Mouse (Mus musculus) hindbrain, embryonic 14.5 days (tissue): ENCODE measurements around the gene Nkx1-1. TPM values are rescaled to one million over a fixed set of nuclear protein-coding genes. Genes with fewer than 3 reads are reported as not detected.
A peak's percentile ranks its signal among the peaks of the same experiment; 100 is the strongest.

Experiments
- ATAC-seq: fragments of 200-750 bp; cut with Nextera tagmentation; 2 replicates; pipeline ENCODE4 v1.8.0; 2017; ENCODE audit warnings: moderate number of reproducible peaks, mild to moderate bottlenecking, moderate TSS enrichment, moderate library complexity; ENCODE audit not compliant: low FRiP score
- DNase-seq: peaks from one replicate; pipeline ENCODE4 v3.0.0-alpha.2; 2015; ENCODE audit warnings: low spot score
- H3K27ac ChIP-seq: fragments of 300-500 bp; sonication (generic); 2 replicates; pipeline ENCODE4 v1.5.1; 2014; ENCODE audit warnings: mild to moderate bottlenecking, moderate library complexity
- H3K27me3 ChIP-seq: fragments of 300-500 bp; sonication (generic); 2 replicates; pipeline ENCODE4 v1.6.1; 2014; ENCODE audit warnings: mild to moderate bottlenecking, low read length, mixed read lengths; ENCODE audit not compliant: control insufficient read depth, insufficient read depth
- H3K36me3 ChIP-seq: fragments of 300-500 bp; sonication (generic); replicated peaks from 2 replicates; pipeline ENCODE4 v1.6.1; 2014; ENCODE audit not compliant: control insufficient read depth, insufficient read depth
- H3K4me1 ChIP-seq: fragments of 300-500 bp; sonication (generic); replicated peaks from 2 replicates; pipeline ENCODE4 v1.6.1; 2014; ENCODE audit warnings: antibody characterized with exemption, low read length, mixed read lengths; ENCODE audit not compliant: control insufficient read depth, insufficient read depth
- H3K4me2 ChIP-seq: fragments of 300-500 bp; sonication (generic); replicated peaks from 2 replicates; pipeline ENCODE4 v1.6.1; 2014; ENCODE audit warnings: mild to moderate bottlenecking, moderate library complexity
- H3K4me3 ChIP-seq: fragments of 300-500 bp; sonication (generic); replicated peaks from 2 replicates; pipeline ENCODE4 v1.5.1; 2014; ENCODE audit warnings: mild to moderate bottlenecking, low read length
- H3K9ac ChIP-seq: fragments of 300-500 bp; sonication (generic); 2 replicates; pipeline ENCODE4 v1.6.1; 2014
- H3K9me3 ChIP-seq: fragments of 300-500 bp; sonication (generic); 2 replicates; pipeline ENCODE4 v1.6.1; 2016; ENCODE audit warnings: low read length; ENCODE audit not compliant: control insufficient read depth
- WGBS: fragments of 180-500 bp; shearing (Covaris S2); extraction: QIAGEN DNeasy Blood & Tissue Kit; methylation state at CpG from one replicate; pipeline ENCODE4 v1.1.7; 2014; 5-methylcytosine and 5-hydroxymethylcytosine counted together
- polyA plus RNA-seq: library from polyadenylated mRNA; unstranded; fragments of >200 nt; fragmentation: Nextera tagmentation; extraction: Ambion mirVana; gene quantifications from 2 replicates; pipeline ENCODE4 v1.2.1, GENCODE M21; 2014

Nkx1-1 gene
- polyA plus RNA-seq, 1 experiment from 2014 or later: 0.96 TPM

GRCm38 (mm10) chr5:33430106-33430505 is 3.7 kb downstream of the Nkx1-1 start:
- WGBS: 3% methylated on average over 16 of the region's 16 CpGs
- no peak for DNase-seq
- Histone ChIP-seq H3K27ac (no peak overlapping the region), H3K4me3 (no peak overlapping the region), H3K9ac (no peak overlapping the region), H3K4me1 (peaks cover 7% of the 10 kb centered on the region; the same call in 1 of the 2 replicates), H3K9me3 (no peaks in the 10 kb centered on the region), H3K36me3 (no peaks in the 10 kb centered on the region), H3K27me3 (peaks cover 85% of the 10 kb centered on the region), H3K4me2 (0 out of 2 replicates have a peak overlapping the region, but pooled peaks have one; percentile 40)
- no peak for ATAC-seq

- Histone ChIP-seq H3K27ac (no peak overlapping the region), H3K9ac (no peak overlapping the region), H3K4me2 (no peak overlapping the region), H3K9me3 (no peaks in the 10 kb centered on the region), H3K4me1 (no peaks in the 10 kb centered on the region; the same call in 1 of the 2 replicates), H3K36me3 (no peaks in the 10 kb centered on the region), H3K4me3 (no peak overlapping the region), H3K27me3 (peaks cover 59% of the 10 kb centered on the region)
- no peak for ATAC-seq
- no peak for DNase-seq
Measured at GRCm38 (mm10) chr5:33427461-33427860, 6.3 kb downstream of the Nkx1-1 start.

GRCm38 (mm10) chr5:33420313-33420712 is 13.5 kb downstream of the Nkx1-1 start:
- DNase-seq: no peak
- no peaks in the 10 kb centered on the region for H3K27me3 ChIP-seq
- H3K4me1 ChIP-seq: no peaks in the 10 kb centered on the region
- WGBS: 72% methylated on average over 3 of the region's 3 CpGs
- H3K9me3 ChIP-seq: no peaks in the 10 kb centered on the region
- no peak overlapping the region for H3K27ac ChIP-seq
- no peaks in the 10 kb centered on the region for H3K36me3 ChIP-seq
- H3K4me3 ChIP-seq: no peak overlapping the region
- no peak overlapping the region for H3K9ac ChIP-seq
- no peak overlapping the region for H3K4me2 ChIP-seq
- ATAC-seq: no peak

- Histone ChIP-seq H3K4me3 (no peak overlapping the region), H3K9ac (no peak overlapping the region), H3K36me3 (no peaks in the 10 kb centered on the region), H3K27me3 (no peaks in the 10 kb centered on the region), H3K4me2 (no peak overlapping the region), H3K9me3 (no peaks in the 10 kb centered on the region), H3K4me1 (peaks cover 8% of the 10 kb centered on the region; the same call in 1 of the 2 replicates), H3K27ac (no peak overlapping the region)
- no peak for DNase-seq
- ATAC-seq: no peak; the same call in 1 of the 2 replicates
- 27% methylated on average over 12 of the region's 12 CpGs for WGBS
Measured at GRCm38 (mm10) chr5:33400819-33401218, 33.0 kb downstream of the Nkx1-1 start.

GRCm38 (mm10) chr5:33396828-33397227 is 36.9 kb downstream of the Nkx1-1 start:
- WGBS: 73% methylated on average over 7 of the region's 7 CpGs
- Histone ChIP-seq H3K36me3 (peaks cover 9% of the 10 kb centered on the region; the same call in 1 of the 2 replicates), H3K9me3 (no peaks in the 10 kb centered on the region), H3K27me3 (no peaks in the 10 kb centered on the region), H3K4me1 (peaks cover 10% of the 10 kb centered on the region; the same call in 1 of the 2 replicates), H3K9ac (no peak overlapping the region), H3K4me3 (no peak overlapping the region), H3K4me2 (no peak overlapping the region), H3K27ac (no peak overlapping the region)
- DNase-seq (no peak), ATAC-seq (no peak)

GRCm38 (mm10) chr5:33395693-33396092 is 38.1 kb downstream of the Nkx1-1 start:
- H3K4me3 ChIP-seq: no peak overlapping the region
- WGBS: 70% methylated on average over 11 of the region's 11 CpGs

GRCm38 (mm10) chr5:33393803-33394202 is 40.0 kb downstream of the Nkx1-1 start:
- H3K9ac ChIP-seq: no peak overlapping the region
- 18% methylated on average over 7 of the region's 7 CpGs for WGBS
- no peak overlapping the region for H3K4me3 ChIP-seq
- H3K4me2 ChIP-seq: no peak overlapping the region
- ATAC-seq (peak; percentile 68; the same call in 1 of the 2 replicates), DNase-seq (peak; percentile 88)
- peaks cover 3% of the 10 kb centered on the region; the same call in 1 of the 2 replicates for H3K4me1 ChIP-seq
- H3K27me3 ChIP-seq: no peaks in the 10 kb centered on the region
- H3K9me3 ChIP-seq: no peaks in the 10 kb centered on the region
- peaks cover 23% of the 10 kb centered on the region for H3K36me3 ChIP-seq
- no peak overlapping the region for H3K27ac ChIP-seq

More at GRCm38 (mm10) chr5:33395693-33396092, 38.1 kb downstream of the Nkx1-1 start:
- Histone ChIP-seq H3K36me3 (peaks cover 14% of the 10 kb centered on the region), H3K4me1 (peaks cover 6% of the 10 kb centered on the region; the same call in 1 of the 2 replicates), H3K9ac (no peak overlapping the region), H3K27me3 (no peaks in the 10 kb centered on the region), H3K9me3 (no peaks in the 10 kb centered on the region), H3K27ac (no peak overlapping the region), H3K4me2 (no peak overlapping the region)
- ATAC-seq (no peak), DNase-seq (no peak)

- no peak overlapping the region for H3K27ac ChIP-seq
- no peak overlapping the region for H3K4me3 ChIP-seq
- no peak for ATAC-seq
- peaks cover 39% of the 10 kb centered on the region for H3K36me3 ChIP-seq
- DNase-seq: no peak
- no peaks in the 10 kb centered on the region for H3K9me3 ChIP-seq
- no peaks in the 10 kb centered on the region for H3K4me1 ChIP-seq
- WGBS: 81% methylated on average over 11 of the region's 11 CpGs
- no peak overlapping the region for H3K4me2 ChIP-seq
- H3K27me3 ChIP-seq: no peaks in the 10 kb centered on the region
- no peak overlapping the region for H3K9ac ChIP-seq
Measured at GRCm38 (mm10) chr5:33387550-33387949, 46.2 kb downstream of the Nkx1-1 start.
